Mouse (Mus musculus): ENCODE data around the gene Ngp. TPM values are rescaled to one million over a fixed set of nuclear protein-coding genes. Genes with fewer than 3 reads are reported as not detected.
A peak's percentile ranks its signal among the peaks of the same experiment; 100 is the strongest.

Gene Ngp
- total RNA-seq, 2 experiments from 2014 or later: 0.69 to 1.5 TPM

DNA sequence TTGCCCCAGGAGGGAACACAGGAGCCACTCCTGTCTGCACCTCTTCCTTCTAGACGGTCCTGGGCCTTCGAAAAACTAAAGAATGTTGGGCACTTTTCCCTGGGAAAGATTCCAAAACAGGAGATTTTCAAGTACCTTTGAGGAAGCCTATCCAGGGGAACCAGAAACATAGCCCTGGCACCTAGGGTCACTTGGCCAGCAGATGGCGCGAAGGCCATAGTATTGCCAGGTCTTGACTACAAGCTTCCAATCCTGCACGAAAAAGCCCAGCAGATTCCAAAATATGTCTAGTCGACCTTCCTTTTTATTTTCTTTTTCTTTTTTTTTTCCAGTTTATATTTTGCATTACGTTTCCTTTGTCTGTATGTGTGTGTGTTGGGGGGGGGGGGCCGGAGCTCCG is 5.8 kb upstream of the Ngp start:
- peak; percentile 28 to 61 for DNase-seq

DNA sequence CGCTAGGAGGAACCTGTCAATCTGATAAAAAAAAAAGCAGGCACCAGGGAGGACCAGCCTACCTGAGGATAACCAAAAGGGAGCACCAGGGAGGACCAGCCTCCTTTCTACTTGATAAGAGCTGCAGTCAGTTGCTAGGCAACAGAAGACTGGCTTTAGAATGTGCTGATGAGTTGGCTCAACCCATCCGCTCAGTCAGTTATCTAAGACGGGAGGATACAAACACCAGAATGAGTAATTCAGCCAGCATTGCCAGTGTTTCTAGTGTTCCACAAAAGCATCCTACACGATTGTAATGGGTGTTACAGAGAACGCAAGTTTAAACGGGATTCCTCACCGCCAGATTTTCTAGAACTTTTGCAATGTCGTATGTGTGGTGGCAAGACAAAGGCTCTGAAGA is 11.7 kb downstream of the Ngp start:
- intact Hi-C loops (cut with DNase I): no loop called here
- DNase-seq: no peak

More for the DNA sequence above, 5.8 kb upstream of the Ngp start:
- intact Hi-C loops (cut with DNase I): loop anchor here (5.0 to 10.0 kb wide), 5 partner anchors 54 to 541 kb away; partner anchors contain the start of gene Lrrc2

DNA sequence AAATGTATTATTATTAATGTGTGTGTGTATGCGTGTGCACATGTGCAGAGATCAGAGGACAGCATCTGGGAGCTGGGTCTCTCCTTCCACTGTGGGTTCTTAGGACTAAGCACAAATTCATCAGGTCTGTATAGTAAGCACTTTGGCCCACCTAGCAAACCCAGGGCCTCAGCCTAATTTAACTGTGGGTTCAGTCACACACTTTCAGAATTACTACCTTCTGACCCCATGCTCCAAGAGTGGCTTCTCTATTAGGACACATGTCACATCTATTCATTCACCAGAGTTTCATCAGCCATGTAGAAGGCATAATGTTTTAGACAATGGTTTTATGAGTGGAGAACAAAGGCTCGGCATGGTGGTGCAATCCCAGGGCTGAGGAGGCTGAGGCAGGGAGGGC is 13.5 kb downstream of the Ngp start:
- DNase-seq: no peak

DNA sequence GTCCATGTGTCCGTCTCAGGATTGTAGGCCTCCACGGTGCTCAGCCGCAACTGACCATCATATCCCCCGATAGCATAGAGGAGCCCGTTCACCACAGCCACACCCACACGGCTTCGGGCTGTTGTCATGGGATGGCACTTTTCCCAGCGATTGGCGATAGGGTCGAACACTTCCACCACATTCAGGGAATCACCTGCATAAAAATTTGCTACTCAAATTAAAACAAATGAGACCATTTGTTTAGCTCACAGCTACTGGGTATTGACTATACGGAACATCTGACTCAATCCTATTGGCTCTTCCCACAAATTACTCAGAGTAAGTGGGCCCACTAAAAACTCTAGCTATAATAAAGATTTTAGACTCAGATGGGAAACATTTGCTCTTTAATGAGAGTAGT is 16.5 kb downstream of the Ngp start:
- intact Hi-C loops (cut with DNase I): no loop called here
- no peak for DNase-seq

More for the DNA sequence above, 13.5 kb downstream of the Ngp start:
- intact Hi-C loops (cut with DNase I): no loop called here

DNA sequence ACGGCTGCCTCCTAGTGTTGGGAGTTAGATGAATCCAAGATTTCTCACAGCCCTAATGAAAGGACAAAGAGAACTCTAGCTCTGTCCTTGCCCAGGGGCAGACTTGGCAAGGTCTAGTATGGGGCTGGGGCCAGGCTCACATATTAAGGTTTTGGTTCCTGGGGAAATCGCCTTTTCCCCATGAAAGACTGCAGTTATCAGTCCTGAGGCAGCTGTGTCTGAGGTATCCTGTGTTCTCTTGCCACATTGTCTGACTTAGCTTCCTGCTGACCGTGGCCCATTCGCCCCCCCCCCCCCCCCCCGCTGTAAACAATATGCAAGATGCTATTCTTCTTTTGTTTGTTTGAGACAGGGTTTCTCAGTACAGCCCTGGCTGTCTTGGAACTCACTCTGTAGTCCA is 20.5 kb downstream of the Ngp start:
- intact Hi-C loops (cut with DNase I): loop anchor here (10.0 kb wide), 2 partner anchors 95 to 345 kb away; partner anchors contain the start of gene Setd2
- no peak for DNase-seq

DNA sequence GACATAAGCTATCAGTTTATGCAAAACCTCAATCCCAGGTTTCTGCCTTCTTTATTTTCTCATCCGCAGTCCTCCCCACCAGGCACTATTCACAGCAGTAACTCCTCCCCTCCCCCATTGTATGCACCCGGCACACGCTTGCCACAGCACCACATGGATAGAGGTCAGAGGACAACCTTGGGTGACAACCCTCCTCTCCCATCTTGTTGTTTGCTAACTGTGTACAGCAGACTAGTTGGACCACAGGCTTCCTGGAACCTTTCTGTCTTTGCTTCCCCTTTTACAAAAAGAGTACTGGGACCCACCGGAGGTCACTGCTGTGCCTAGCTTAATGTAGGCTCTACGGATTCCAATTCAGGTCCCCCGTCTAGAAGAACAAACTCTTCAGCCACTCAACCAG is 21.0 kb downstream of the Ngp start:
- intact Hi-C loops (cut with DNase I): loop anchor here (10.0 kb wide), 2 partner anchors 94 to 344 kb away; partner anchors contain the start of gene Setd2
- no peak for DNase-seq

DNA sequence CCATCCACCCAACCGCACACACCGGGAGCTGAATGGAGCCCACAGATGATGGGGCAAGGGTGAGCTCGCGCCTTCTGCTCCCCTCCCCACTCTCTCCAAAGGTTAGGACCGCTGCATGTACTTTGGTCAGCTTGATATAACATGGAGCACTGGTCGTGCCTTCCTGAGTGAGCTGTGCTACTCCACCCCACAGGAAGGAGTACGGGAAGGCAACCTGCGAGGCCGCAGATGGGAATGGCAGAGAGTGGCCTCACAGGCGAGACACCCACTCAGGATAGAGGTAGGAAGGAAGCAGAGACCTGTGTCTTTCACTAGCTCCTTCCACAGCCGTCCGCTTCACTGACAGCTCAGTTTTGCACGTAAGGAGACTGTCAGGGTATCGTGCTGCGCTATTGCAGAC is 28.8 kb downstream of the Ngp start:
- intact Hi-C loops (cut with DNase I): loop anchor here (5.0 to 10.0 kb wide), 4 partner anchors 86 to 336 kb away; partner anchors contain the start of gene Setd2
- DNase-seq: no peak

DNA sequence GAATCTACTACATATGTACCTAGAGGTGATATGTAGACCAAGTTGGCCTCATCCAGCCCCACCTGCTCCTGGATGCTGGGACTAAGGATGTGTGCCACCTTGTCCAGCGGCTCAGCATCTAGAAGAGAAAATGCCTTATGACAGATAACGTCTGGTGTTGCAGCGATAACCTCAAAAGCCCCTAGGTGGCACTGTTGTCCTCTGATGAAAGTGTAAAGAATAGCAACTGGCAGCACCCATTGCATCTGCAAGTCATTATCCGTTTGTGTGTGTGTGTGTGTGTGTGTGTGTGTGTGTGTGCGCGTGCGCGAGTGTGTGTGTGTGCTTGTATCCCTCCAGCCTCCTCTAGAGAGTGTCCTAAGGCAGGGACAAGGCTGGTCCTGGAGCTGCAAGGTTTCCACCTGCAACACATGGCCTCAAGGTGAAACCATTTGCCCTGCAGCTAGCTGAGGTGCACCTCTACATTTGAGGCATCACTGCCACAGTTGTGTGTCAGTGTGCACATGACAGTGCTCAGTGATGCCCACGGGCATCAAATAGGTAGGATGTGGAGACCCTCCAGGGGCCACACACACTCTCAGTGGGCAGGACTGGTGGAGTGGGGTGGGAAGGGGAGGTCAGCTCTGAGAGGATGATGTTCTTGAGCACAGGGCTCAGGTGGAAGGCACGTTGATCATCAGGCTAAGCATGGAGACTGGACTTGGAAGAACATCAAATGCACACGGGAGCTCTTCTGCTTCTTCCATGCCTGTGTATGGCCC is 29.5 kb downstream of the Ngp start:
- intact Hi-C loops (cut with DNase I): loop anchor here (5.0 to 10.0 kb wide), 4 partner anchors 86 to 336 kb away; partner anchors contain the start of gene Setd2
- peak; percentile 67 to 80 for DNase-seq

DNA sequence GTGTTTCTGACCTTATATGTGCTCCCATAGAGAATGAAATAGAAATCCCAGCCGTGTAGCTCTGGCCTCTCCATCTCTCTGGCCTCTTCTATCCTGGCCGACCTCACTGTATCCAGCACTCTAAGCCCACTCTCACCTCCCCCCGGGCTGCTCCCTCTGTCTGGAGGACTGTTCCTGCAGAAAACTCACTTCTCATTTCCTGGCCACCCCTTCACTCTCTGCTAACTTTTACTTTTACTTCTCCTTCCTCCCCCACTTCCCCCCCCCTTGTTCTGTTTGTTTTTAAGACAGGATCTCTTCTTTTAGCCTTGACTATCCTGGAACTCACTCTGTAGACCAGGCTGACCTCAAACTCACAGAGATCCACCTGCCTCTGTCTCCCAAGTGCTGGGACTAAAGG is 33.0 kb downstream of the Ngp start:
- no peak for DNase-seq
- intact Hi-C loops (cut with DNase I): no loop called here

DNA sequence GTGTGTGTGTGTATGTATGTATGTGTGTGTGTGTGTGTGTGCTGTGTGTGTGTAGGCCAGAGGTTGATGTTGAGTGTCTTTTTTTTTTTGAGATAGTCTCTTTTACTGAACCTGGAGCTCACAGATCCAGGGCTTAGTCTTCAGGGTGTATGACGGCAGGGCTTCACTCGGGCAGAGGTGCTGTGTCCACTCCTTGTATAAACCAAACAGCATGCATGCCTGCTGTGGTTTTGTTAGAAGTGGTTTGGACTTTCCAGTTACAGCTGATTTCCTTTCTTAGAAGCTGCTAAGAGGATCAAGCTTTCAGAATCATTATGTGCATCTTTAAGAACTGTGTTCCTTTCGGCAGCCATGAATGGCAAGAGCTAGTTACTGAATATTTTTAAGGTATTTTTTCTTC is 38.4 kb downstream of the Ngp start:
- no peak for DNase-seq
- intact Hi-C loops (cut with DNase I): no loop called here

DNA sequence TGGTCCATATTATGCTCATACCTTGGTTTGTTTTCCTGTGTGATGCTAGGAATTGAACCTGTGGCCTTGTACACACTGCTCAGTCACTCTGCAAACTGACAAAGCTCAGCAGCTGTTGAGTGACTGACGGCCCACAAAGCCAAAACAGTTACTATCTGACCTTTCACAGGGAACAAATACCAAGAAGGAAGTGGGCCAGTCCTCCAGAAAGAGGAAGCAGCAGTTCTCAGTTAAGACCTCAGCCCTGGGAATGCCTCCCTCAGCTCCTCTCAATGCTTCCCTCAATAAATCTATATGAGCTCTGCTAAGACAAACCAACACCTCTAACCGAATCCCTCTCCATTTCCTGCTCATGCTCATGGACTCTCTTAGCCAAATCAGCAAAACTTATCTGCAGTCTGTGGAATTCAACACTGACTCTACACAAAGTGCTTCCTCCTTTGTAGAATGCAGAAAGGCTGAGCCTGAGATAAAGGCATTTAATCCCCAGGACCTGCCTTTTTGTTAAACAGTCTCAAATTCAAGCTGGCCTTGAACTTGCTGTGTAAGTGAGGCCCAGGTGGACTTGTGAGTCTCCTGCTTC is 39.7 kb downstream of the Ngp start:
- DNase-seq: no peak
- intact Hi-C loops (cut with DNase I): no loop called here

DNA sequence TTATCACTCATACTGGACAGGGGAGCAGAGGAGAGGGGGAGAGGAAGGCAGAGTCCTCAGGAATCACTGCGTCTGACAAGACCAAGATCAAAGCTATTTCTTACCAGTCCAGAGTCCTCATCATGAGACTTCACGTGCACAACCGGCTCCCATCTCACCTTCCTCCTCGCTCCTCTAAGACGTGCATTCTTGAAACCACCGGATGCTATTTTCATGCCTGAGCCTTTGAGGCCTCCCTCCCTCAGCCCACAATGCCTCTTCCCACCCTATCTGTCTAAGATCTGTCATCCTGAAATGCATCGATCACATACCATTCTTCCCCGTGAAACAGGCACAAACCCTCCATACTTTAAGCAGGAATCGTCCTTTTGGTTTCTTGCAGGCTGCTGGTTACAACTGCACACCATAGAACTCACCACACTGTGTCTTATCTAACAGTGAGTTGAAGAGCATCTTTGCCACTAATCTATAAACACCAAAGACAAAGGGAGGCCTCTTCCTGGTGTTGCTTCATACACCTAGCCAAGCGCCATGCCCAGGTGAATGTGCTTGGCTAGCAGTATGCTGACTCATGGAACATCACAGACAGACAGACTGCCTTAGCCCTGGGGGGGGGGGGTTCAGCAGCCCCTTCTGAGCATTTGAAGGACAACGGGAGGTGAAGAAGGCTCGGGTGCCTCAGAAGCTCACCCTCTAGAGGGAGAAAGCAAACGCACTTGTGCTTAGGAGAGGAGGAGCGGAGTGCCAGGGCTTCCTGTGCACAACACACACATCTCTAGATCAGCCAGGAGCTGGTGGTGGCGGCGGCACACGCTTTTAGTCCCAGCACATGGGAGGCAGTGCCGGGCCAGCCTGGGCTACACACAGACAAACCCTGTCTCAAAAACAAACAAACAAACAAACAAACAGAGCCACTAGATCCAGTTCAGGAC is 41.6 kb downstream of the Ngp start:
- no peak for DNase-seq
- intact Hi-C loops (cut with DNase I): no loop called here

DNA sequence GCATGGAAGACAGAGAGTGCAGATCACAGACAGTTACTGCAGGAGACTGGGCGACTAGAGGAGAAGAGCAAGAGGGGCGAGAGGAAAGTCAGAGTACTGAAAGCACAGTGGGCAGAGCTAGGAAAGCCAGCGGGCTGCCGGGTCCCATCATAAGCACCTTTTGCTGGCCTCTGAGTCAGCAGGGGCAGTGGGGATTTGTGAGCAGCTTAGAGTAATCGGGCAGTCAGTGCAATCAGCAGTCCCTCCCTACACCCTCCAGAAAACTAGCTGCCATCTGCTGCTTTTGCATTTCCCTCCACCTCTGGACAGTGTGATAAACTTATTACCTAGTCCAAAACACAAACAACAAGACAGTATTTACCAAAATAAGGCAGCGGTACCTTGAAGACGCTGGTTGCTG is 42.8 kb downstream of the Ngp start:
- intact Hi-C loops (cut with DNase I): no loop called here
- no peak for DNase-seq

DNA sequence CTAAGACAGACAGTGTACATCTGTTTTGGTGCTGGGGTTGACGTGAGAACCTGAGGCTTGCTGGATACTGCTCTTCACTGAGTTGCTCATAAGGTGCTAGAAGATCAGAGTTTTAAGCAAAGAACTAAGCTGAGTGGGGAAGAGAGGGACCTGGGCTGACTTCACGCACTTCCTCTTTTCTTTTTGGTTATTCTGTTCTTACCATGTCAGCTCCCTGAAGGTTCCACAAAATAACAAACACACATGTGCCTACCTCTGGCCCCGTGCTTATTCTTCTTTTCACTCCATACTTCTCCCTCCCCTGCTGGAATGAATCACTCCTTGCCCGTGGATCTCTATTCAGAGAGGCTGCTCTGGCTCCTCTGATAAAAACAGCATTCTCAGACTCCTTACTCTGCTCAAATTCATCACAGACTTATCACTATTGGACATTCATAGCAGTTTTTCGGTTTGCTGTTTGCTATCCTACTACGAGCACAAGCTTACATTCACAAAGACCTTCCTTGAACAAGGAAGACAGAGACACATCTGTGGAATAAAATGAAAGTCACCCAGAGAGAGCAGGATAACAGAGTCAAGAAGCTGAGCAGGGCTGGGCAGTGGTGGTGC is 44.5 kb downstream of the Ngp start:
- intact Hi-C loops (cut with DNase I): no loop called here
- DNase-seq: no peak

DNA sequence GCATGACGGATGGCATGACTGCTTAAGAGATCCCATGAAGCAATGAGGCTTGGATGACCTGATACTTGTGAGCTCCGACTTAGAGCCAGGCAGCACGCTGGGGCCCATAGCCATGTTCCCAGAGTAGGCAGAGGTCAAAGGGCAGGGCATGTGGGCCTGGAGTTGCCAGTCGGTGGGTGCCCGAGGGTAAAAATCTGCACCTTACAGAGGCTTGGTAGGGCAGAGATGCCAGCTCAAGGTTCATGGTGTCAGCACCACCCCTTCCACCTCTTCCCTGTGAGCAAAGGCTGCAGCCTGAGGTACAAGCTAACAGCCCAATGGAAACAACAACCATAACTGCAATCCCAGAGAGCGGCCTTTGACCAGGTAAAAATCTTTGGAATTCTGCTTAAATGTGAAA is 45.8 kb downstream of the Ngp start:
- DNase-seq: no peak
- intact Hi-C loops (cut with DNase I): loop anchor here (5.0 kb wide), 1 partner anchor 53 kb away; no protein-coding TSS in a partner anchor

DNA sequence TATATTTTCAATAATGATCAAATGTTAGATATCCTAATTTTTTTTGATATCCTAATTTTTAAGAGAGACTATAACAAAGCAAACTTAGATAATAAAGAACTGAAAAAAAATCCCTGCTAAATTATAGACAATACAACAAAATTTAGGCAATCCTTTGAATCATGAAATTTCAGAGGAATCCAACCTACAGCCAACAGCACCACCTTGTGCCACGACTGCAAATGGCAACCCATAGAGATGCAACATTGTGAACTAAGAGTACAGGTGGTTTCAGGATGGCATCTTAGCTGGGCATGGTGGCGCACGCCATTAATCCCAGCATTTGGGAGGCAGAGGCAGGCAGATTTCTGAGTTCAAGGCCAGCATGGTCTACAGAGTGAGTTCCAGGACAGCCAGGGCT is 46.6 kb downstream of the Ngp start:
- peak in 1 of 2 experiments; percentile 25 for DNase-seq
- intact Hi-C loops (cut with DNase I): loop anchor here (5.0 kb wide), 1 partner anchor 54 kb away; no protein-coding TSS in a partner anchor

Measured in heart, postnatal 14 days (tissue).